Mouse (Mus musculus): ENCODE results near the gene Mrpl24.
"Not testable (repeated sequence)": the region's sequence is repeated elsewhere in the genome, so short reads cannot be mapped to it uniquely, and the experiment has no call there.

The Mrpl24 gene

GRCm38 (mm10) chr3:87919336-87920108 is at the start of gene Mrpl24:
Gene Mrpl24 (plus strand): TSS chr3:87919506.
- in situ Hi-C loops (cut with MboI; ENCODE audit: unreplicated experiment in 2 of 2) = loop anchor here in 1 of 2 experiments (5.0 kb wide), 1 partner anchor 32 kb away; the partner anchor contains the start of gene Prcc

- in situ Hi-C loops (cut with MboI; ENCODE audit: unreplicated experiment in 2 of 2) = no loop called here
These were observed 41.6 kb upstream of the Mrpl24 start for GRCm38 (mm10) chr3:87877730-87878129.

GRCm38 (mm10) chr3:87884291-87884690 is 35.0 kb upstream of the Mrpl24 start:
- in situ Hi-C loops (cut with MboI; ENCODE audit: unreplicated experiment in 2 of 2) = no loop called here

- in situ Hi-C loops (cut with MboI; ENCODE audit: unreplicated experiment in 2 of 2) = loop anchor here (5.0 kb wide), 2 partner anchors 38 to 48 kb away; partner anchors contain the start of genes Isg20l2 (in 1 of the 2) and Rrnad1 (in 1 of the 2)
These were observed 34.5 kb upstream of the Mrpl24 start for GRCm38 (mm10) chr3:87884708-87885251.

- in situ Hi-C loops (cut with MboI; ENCODE audit: unreplicated experiment in 2 of 2) = loop anchor here (5.0 kb wide), 2 partner anchors 37 to 47 kb away; partner anchors contain the start of genes Isg20l2 (in 1 of the 2) and Rrnad1 (in 1 of the 2)
These were observed 33.9 kb upstream of the Mrpl24 start, which contains the start of gene Prcc for GRCm38 (mm10) chr3:87885281-87886003. Gene Prcc (minus strand): TSS chr3:87885608.

- in situ Hi-C loops (cut with MboI; ENCODE audit: unreplicated experiment in 2 of 2) = loop anchor here (5.0 kb wide), 2 partner anchors 36 to 46 kb away; partner anchors contain the start of genes Isg20l2 (in 1 of the 2) and Rrnad1 (in 1 of the 2)
These were observed 33.3 kb upstream of the Mrpl24 start for GRCm38 (mm10) chr3:87886004-87886365.

GRCm38 (mm10) chr3:87886416-87886815 is 32.9 kb upstream of the Mrpl24 start:
- in situ Hi-C loops (cut with MboI; ENCODE audit: unreplicated experiment in 2 of 2) = loop anchor here (5.0 kb wide), 2 partner anchors 36 to 46 kb away; partner anchors contain the start of genes Isg20l2 (in 1 of the 2) and Rrnad1 (in 1 of the 2)

- in situ Hi-C loops (cut with MboI; ENCODE audit: unreplicated experiment in 2 of 2) = loop anchor here (5.0 kb wide), 2 partner anchors 35 to 45 kb away; partner anchors contain the start of genes Isg20l2 (in 1 of the 2) and Rrnad1 (in 1 of the 2)
These were observed 31.9 kb upstream of the Mrpl24 start for GRCm38 (mm10) chr3:87887400-87887799.

GRCm38 (mm10) chr3:87891481-87891880 is 27.8 kb upstream of the Mrpl24 start:
- in situ Hi-C loops (cut with MboI; ENCODE audit: unreplicated experiment in 2 of 2) = no loop called here

- in situ Hi-C loops (cut with MboI; ENCODE audit: unreplicated experiment in 2 of 2) = no loop called here
These were observed 25.9 kb upstream of the Mrpl24 start for GRCm38 (mm10) chr3:87893367-87893905.

- in situ Hi-C loops (cut with MboI; ENCODE audit: unreplicated experiment in 2 of 2) = no loop called here
These were observed 20.0 kb upstream of the Mrpl24 start for GRCm38 (mm10) chr3:87899266-87899665.

- in situ Hi-C loops (cut with MboI; ENCODE audit: unreplicated experiment in 2 of 2) = no loop called here
These were observed 19.5 kb upstream of the Mrpl24 start for GRCm38 (mm10) chr3:87899776-87900175.

- in situ Hi-C loops (cut with MboI; ENCODE audit: unreplicated experiment in 2 of 2) = no loop called here
These were observed 18.2 kb upstream of the Mrpl24 start for GRCm38 (mm10) chr3:87901036-87901624.

- in situ Hi-C loops (cut with MboI; ENCODE audit: unreplicated experiment in 2 of 2) = not testable (repeated sequence)
These were observed 17.3 kb upstream of the Mrpl24 start for GRCm38 (mm10) chr3:87901959-87902358.

GRCm38 (mm10) chr3:87903821-87904220 is 15.5 kb upstream of the Mrpl24 start:
- in situ Hi-C loops (cut with MboI; ENCODE audit: unreplicated experiment in 2 of 2) = no loop called here

GRCm38 (mm10) chr3:87905880-87906485 is 13.3 kb upstream of the Mrpl24 start, which contains the start of gene Hdgf:
Gene Hdgf (plus strand): TSS chr3:87906321.
- in situ Hi-C loops (cut with MboI; ENCODE audit: unreplicated experiment in 2 of 2) = no loop called here

- in situ Hi-C loops (cut with MboI; ENCODE audit: unreplicated experiment in 2 of 2) = no loop called here
These were observed 12.7 kb upstream of the Mrpl24 start for GRCm38 (mm10) chr3:87906601-87906980.

GRCm38 (mm10) chr3:87906981-87907857 is 12.1 kb upstream of the Mrpl24 start:
- in situ Hi-C loops (cut with MboI; ENCODE audit: unreplicated experiment in 2 of 2) = no loop called here

- in situ Hi-C loops (cut with MboI; ENCODE audit: unreplicated experiment in 2 of 2) = no loop called here
These were observed 11.4 kb upstream of the Mrpl24 start for GRCm38 (mm10) chr3:87907906-87908305.

Data from v-Abl transformed pro-B cells (cell line).